14 mouse cellular contexts compared by ENCODE assay signal in the genomic region with DNA sequence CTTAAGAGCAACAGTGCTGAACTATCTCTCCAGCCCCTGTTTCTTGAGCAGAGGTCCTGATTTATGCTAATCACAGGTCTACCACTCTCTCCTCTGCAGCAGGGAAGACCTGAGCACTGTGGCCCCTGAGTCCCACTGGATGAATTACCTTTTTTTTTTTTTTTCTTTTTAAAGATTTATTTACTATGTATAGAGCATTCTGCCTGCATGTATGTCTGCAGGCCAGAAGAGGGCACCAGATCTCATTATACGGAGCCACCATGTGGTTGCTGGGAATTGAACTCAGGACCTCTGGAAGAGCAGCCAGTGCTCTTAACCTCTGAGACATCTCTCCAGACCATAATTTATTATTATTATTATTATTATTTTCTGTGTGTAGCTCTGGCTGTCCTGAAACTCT. TPM values are rescaled to one million over a fixed set of nuclear protein-coding genes. Genes with fewer than 3 reads are reported as not detected.
A peak's percentile ranks its signal among the peaks of the same experiment; 100 is the strongest.
DNase-seq lines count a peak whose midpoint lies in the region; ATAC-seq and TF ChIP-seq lines count a peak whose summit lies in the region.
"Had no signal": no experiment of that assay in that cellular context is flagged by ENCODE, and none has a peak within 500 bp of the region (broad histone marks: within the 10 kb centered on the region; RNA-seq: fewer than 3 reads in every experiment).

No protein-coding gene starts in this region.

- no peaks in the 10 kb centered on the region for H3K36me3 ChIP-seq in midbrain, embryonic 11.5 days (ENCODE audit: control insufficient read depth, insufficient read depth, low read length)

- H3K9ac ChIP-seq in midbrain, embryonic 11.5 days (ENCODE audit: low read length) = no peak overlapping the region
- H3K9ac ChIP-seq: forebrain, embryonic 13.5 days; hindbrain, embryonic 12.5 days had no signal

- no peaks in the 10 kb centered on the region for H3K9me3 ChIP-seq in midbrain, embryonic 11.5 days (ENCODE audit: control insufficient read depth, low read length)
- H3K9me3 ChIP-seq: embryonic facial prominence, embryonic 10.5 days; forebrain, embryonic 13.5 days; hindbrain, embryonic 12.5 days; midbrain, embryonic 10.5 days had no signal

- no peak overlapping the region for H3K27ac ChIP-seq in left cerebral cortex, adult 2 months
- H3K27ac ChIP-seq in cortical plate, adult 2 months (ENCODE audit: insufficient read depth, low read length) = no peak overlapping the region
- H3K27ac ChIP-seq in midbrain, embryonic 11.5 days (ENCODE audit: low read depth, low read length) = no peak overlapping the region
- H3K27ac ChIP-seq: embryonic facial prominence, embryonic 10.5 days; forebrain, embryonic 13.5 days; hindbrain, embryonic 12.5 days; midbrain, embryonic 10.5 days had no signal

- TF ChIP-seq CTCF in left cerebral cortex, adult 2 months (IDR thresholded peaks at IDR 0.05) = peak; percentile 61
- peak; percentile 28 for TF ChIP-seq CTCF in cortical plate, adult 2 months (IDR thresholded peaks at IDR 0.05; ENCODE audit: extremely low read depth, insufficient read depth, low read length)

- ATAC-seq in midbrain, embryonic 11.5 days (ENCODE audit: low FRiP score) = no peak
- ATAC-seq: forebrain, embryonic 13.5 days had no signal

- H3K4me1 ChIP-seq in cortical plate, adult 2 months (ENCODE audit: control insufficient read depth, insufficient read depth, low read length) = no peaks in the 10 kb centered on the region
- H3K4me1 ChIP-seq in midbrain, embryonic 11.5 days (ENCODE audit: control insufficient read depth, insufficient read depth, low read length) = no peaks in the 10 kb centered on the region

- H3K4me3 ChIP-seq in left cerebral cortex, adult 2 months = no peak overlapping the region
- no peak overlapping the region for H3K4me3 ChIP-seq in cortical plate, adult 2 months (ENCODE audit: insufficient read depth, low read length)
- no peak overlapping the region for H3K4me3 ChIP-seq in midbrain, embryonic 11.5 days (ENCODE audit: low read depth, low read length)
- H3K4me3 ChIP-seq: embryonic facial prominence, embryonic 10.5 days; forebrain, embryonic 13.5 days; hindbrain, embryonic 12.5 days; midbrain, embryonic 10.5 days had no signal

- WGBS in midbrain, embryonic 11.5 days = 8% methylated on average over 1 of the region's 1 CpGs

- intact Hi-C loops in left cerebral cortex, adult 2 months (cut with DNase I) = loop anchor here (5.0 to 10.0 kb wide), 3 partner anchors 62 to 459 kb away; partner anchors contain the start of genes Rps17 and Sec11a
- intact Hi-C loops in left cerebral cortex, postnatal 4 days (cut with DNase I) = loop anchor here (10.0 kb wide), 1 partner anchor 269 kb away; no protein-coding TSS in a partner anchor

- H3K4me2 ChIP-seq in midbrain, embryonic 11.5 days = no peak overlapping the region
- H3K4me2 ChIP-seq: forebrain, embryonic 13.5 days; hindbrain, embryonic 12.5 days had no signal

- no peaks in the 10 kb centered on the region for H3K27me3 ChIP-seq in midbrain, embryonic 11.5 days (ENCODE audit: control insufficient read depth, insufficient read depth, low read length)
- H3K27me3 ChIP-seq: forebrain, embryonic 13.5 days; hindbrain, embryonic 12.5 days had no signal

- DNase-seq in adrenal gland, postnatal 14 days = peak; percentile 50
- no peak for DNase-seq in adrenal gland, adult 8-10 months
- no peak for DNase-seq in left cerebral cortex, adult 2 months (ENCODE audit: extremely low spot score in 1 of 2, low spot score in 2 of 2)
- DNase-seq in left cerebral cortex, postnatal 4 days = no peak
- peak; percentile 57 to 65 for DNase-seq in B cell, adult 2 months
- no peak for DNase-seq in spleen, adult 12 weeks (ENCODE audit: low spot score)
- DNase-seq in midbrain, embryonic 11.5 days (ENCODE audit: low spot score, missing footprints) = no peak
- DNase-seq: cerebellum, adult 11 months had no signal

- no peak for TF ChIP-seq POLR2A in cortical plate, adult 2 months (IDR thresholded peaks at IDR 0.05; ENCODE audit: extremely low read depth, insufficient read depth, low read length)

RNA-seq across cellular contexts. Expression of gene Wdr73, which starts 15.4 kb away (rescaled TPM):
- total RNA-seq in adrenal gland, postnatal 14 days (2021) = 21.0 and 24.9 TPM in 2 replicates
- total RNA-seq in adrenal gland, adult 8-10 months (2022) = 10 to 100 TPM; 18.4 to 26.8 (median 24.0) TPM
- total RNA-seq in left cerebral cortex, adult 2 months (2021) = 10 to 100 TPM; 23.3 to 25.6 TPM
- total RNA-seq in left cerebral cortex, postnatal 4 days (2021) = 10 to 100 TPM; 29.6 to 36.7 TPM
- 29.6 and 30.5 TPM in 2 replicates for polyA plus RNA-seq in cortical plate, adult 2 months (2012; rRNA removed)
- polyA plus RNA-seq in midbrain, embryonic 11.5 days (2014; fragmentation: Nextera tagmentation; extraction: Ambion mirVana) = 36.1 and 41.2 TPM in 2 replicates

RNA-seq across cellular contexts. Expression of gene Nmb, which starts 19.2 kb away (rescaled TPM):
- 3.6 and 5.9 TPM in 2 replicates for total RNA-seq in adrenal gland, postnatal 14 days (2021)
- total RNA-seq in adrenal gland, adult 8-10 months (2022) = 1 to 10 TPM; 2.7 to 6.5 (median 3.4) TPM
- total RNA-seq in left cerebral cortex, adult 2 months (2021) = 1 to 10 TPM; 4.5 to 6.7 TPM
- 1 to 10 TPM; 8.4 to 9.0 TPM for total RNA-seq in left cerebral cortex, postnatal 4 days (2021)
- polyA plus RNA-seq in cortical plate, adult 2 months (2012; rRNA removed) = 11.0 and 17.0 TPM in 2 replicates
- polyA plus RNA-seq in midbrain, embryonic 11.5 days (2014; fragmentation: Nextera tagmentation; extraction: Ambion mirVana) = 6.9 and 7.9 TPM in 2 replicates
- total RNA-seq: granulocyte monocyte progenitor cell, adult 5-6 weeks had no signal

RNA-seq across cellular contexts. Expression of gene Zscan2, which starts 24.9 kb away (rescaled TPM):
- total RNA-seq in adrenal gland, postnatal 14 days (2021) = 4.9 and 8.3 TPM in 2 replicates
- 10 to 100 TPM in 2 of 4 experiments, 1 to 10 TPM in 2; 6.3 to 10.4 (median 9.7) TPM for total RNA-seq in adrenal gland, adult 8-10 months (2022)
- 10 to 100 TPM; 15.9 to 16.5 TPM for total RNA-seq in left cerebral cortex, adult 2 months (2021)
- 10 to 100 TPM; 20.3 to 21.3 TPM for total RNA-seq in left cerebral cortex, postnatal 4 days (2021)
- polyA plus RNA-seq in cortical plate, adult 2 months (2012; rRNA removed) = 10.2 and 11.1 TPM in 2 replicates
- polyA plus RNA-seq in midbrain, embryonic 11.5 days (2014; fragmentation: Nextera tagmentation; extraction: Ambion mirVana) = 3.8 and 5.0 TPM in 2 replicates

RNA-seq across cellular contexts. Expression of gene Iqgap1, which starts 59.9 kb away (rescaled TPM):
- total RNA-seq in adrenal gland, postnatal 14 days (2021) = 70.0 and 95.3 TPM in 2 replicates
- 100 to 1,000 TPM in 2 of 4 experiments, 10 to 100 TPM in 2; 82.6 to 138 (median 109) TPM for total RNA-seq in adrenal gland, adult 8-10 months (2022)
- 10 to 100 TPM; 26.0 to 27.3 TPM for total RNA-seq in left cerebral cortex, adult 2 months (2021)
- total RNA-seq in left cerebral cortex, postnatal 4 days (2021) = 10 to 100 TPM; 40.9 to 43.2 TPM
- polyA plus RNA-seq in cortical plate, adult 2 months (2012; rRNA removed) = 18.9 and 19.8 TPM in 2 replicates
- 23.5 and 24.8 TPM in 2 replicates for polyA plus RNA-seq in midbrain, embryonic 11.5 days (2014; fragmentation: Nextera tagmentation; extraction: Ambion mirVana)

Comparison
In these comparisons a context has a peak if more than half of its experiments do, and no peak if none do; other contexts are left out.
1. DNase-seq: peak in adrenal gland, postnatal 14 days (single experiment) and B cell, adult 2 months (2 of 2); none in adrenal gland, adult 8-10 months (single experiment), left cerebral cortex, adult 2 months (0 of 2), left cerebral cortex, postnatal 4 days (single experiment), spleen, adult 12 weeks (single experiment) and midbrain, embryonic 11.5 days (single experiment).